Mouse (Mus musculus) G1E (cell line): ENCODE measurements at regions not wholly inside any gene's neighbourhood (a gene's known extent, or its start where the extent isn't known, plus 50 kb on each side); places are given as distances from the start of the nearest gene placed in this dataset.

Source experiments
- CTCF ChIP-seq: IDR thresholded peaks from 2 replicates; pipeline ENCODE4 v1.5.1; 2012; ENCODE audit warnings: low read depth, low read length, inconsistent platforms, mixed read lengths
- GATA1 ChIP-seq: IDR thresholded peaks from 2 replicates; pipeline ENCODE4 v1.6.1; 2012; ENCODE audit warnings: borderline replicate concordance, low read length, inconsistent platforms, mixed read lengths
- GATA2 ChIP-seq: IDR thresholded peaks from 2 replicates; pipeline ENCODE4 v1.6.1; 2012; ENCODE audit warnings: low read depth, low read length, inconsistent platforms, borderline replicate concordance
- POLR2AphosphoS5 ChIP-seq: IDR thresholded peaks from 2 replicates; pipeline ENCODE4 v1.6.1; 2012; ENCODE audit warnings: low read depth, low read length, inconsistent platforms; ENCODE audit not compliant: insufficient replicate concordance
- TAL1 ChIP-seq: conservative IDR thresholded peaks from 2 replicates; pipeline ENCODE4 v1.6.1; 2012; ENCODE audit warnings: low read depth, low read length, inconsistent platforms, mixed read lengths

DNA sequence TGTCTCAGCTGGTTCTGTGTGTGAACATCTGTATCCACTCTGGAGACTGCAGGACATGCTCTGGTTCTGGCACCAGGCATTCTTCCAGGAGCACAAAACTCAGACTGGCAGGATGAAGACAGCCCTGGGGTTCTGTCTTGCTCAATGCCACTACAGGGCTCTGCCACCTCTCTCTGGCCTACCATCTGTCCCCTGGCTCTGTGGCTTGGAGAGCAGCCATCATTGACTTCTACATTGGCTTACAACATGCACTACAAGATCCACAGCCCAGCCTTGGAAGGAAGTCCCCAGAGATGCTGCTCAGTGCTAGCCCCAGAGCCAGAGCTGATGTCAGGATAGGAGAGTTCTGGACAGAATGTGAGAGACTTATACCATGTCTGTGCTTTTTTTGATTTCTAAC, 435.5 kb downstream of the Fgf9 start:
- TF ChIP-seq CTCF: no peak
- no peak for TF ChIP-seq GATA1
- TF ChIP-seq POLR2AphosphoS5: no peak
- TF ChIP-seq TAL1: no peak
- no peak for TF ChIP-seq GATA2
